Mouse (Mus musculus): ENCODE results near the gene Fam24a. TPM values are rescaled to one million over a fixed set of nuclear protein-coding genes. Genes with fewer than 3 reads are reported as not detected.

Fam24a gene
- polyA plus RNA-seq, 1 experiment from 2014 or later = not detected

GRCm38 (mm10) chr7:131327054-131327453 is 6.6 kb upstream of the Fam24a start:
- DNase-seq (peak; percentile 11), ATAC-seq (ENCODE audit: insufficient read depth) (no peak)
- WGBS = 77% methylated on average over 5 of the region's 5 CpGs
- no peaks in the 10 kb centered on the region for H3K4me1 ChIP-seq (ENCODE audit: insufficient read depth)
- H3K4me2 ChIP-seq = no peak overlapping the region
- TF ChIP-seq CTCF (IDR thresholded peaks at IDR 0.05; ENCODE audit: low read depth) = peak; percentile 14; the same call in 1 of the 2 replicates
- no peaks in the 10 kb centered on the region for H3K27me3 ChIP-seq (ENCODE audit: insufficient read depth, low read length)
- no peak overlapping the region for H3K9ac ChIP-seq
- no peaks in the 10 kb centered on the region for H3K36me3 ChIP-seq (ENCODE audit: insufficient read depth)
- H3K27ac ChIP-seq (ENCODE audit: low read depth) = no peak overlapping the region
- no peak overlapping the region for H3K4me3 ChIP-seq (ENCODE audit: low read depth, low read length)
- H3K9me3 ChIP-seq (ENCODE audit: low read depth, low read length) = no peaks in the 10 kb centered on the region

DNA sequence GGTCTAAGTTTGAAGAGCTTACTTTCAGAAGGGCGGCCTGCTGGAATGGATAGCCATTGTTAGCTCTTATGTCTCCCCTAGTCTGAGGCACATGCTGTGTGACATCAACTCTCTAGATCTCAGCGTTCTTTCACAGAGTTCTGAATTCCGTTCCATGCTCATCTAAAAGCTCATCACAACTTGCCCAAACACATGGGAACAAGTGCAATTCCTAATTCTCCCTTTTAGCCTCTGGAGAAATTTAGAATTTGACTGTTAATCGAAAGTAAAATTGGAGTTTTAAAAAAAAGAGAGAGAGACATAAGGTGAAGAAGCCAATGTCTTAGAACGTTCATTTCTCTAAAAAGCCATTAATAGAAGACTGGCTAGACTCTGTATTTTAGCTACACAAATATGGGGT is 4.2 kb upstream of the Fam24a start, which contains the start of gene Fam24b:
Gene Fam24b, minus strand, starts transcription at position 101 of the 400 bp plus-strand sequence.
- Histone ChIP-seq H3K9me3 (ENCODE audit: low read depth, low read length) (no peaks in the 10 kb centered on the region), H3K4me3 (ENCODE audit: low read depth, low read length) (no peak within 1 kb of the TSS), H3K27ac (ENCODE audit: low read depth) (no peak within 1 kb of the TSS), H3K27me3 (ENCODE audit: insufficient read depth, low read length) (no peaks in the 10 kb centered on the region), H3K9ac (no peak within 1 kb of the TSS), H3K4me1 (ENCODE audit: insufficient read depth) (no peaks in the 10 kb centered on the region), H3K4me2 (no peak within 1 kb of the TSS), H3K36me3 (ENCODE audit: insufficient read depth) (no peaks in the 10 kb centered on the region)
- no peak for DNase-seq
- TF ChIP-seq CTCF (IDR thresholded peaks at IDR 0.05; ENCODE audit: low read depth) = no peak
- ATAC-seq (ENCODE audit: insufficient read depth) = no peak
- WGBS = 85% methylated on average over 5 of the region's 5 CpGs

GRCm38 (mm10) chr7:131331688-131332087 is 2.0 kb upstream of the Fam24a start:
- no peaks in the 10 kb centered on the region for H3K9me3 ChIP-seq (ENCODE audit: low read depth, low read length)
- H3K9ac ChIP-seq = no peak overlapping the region
- 71% methylated on average over 2 of the region's 2 CpGs for WGBS

DNA sequence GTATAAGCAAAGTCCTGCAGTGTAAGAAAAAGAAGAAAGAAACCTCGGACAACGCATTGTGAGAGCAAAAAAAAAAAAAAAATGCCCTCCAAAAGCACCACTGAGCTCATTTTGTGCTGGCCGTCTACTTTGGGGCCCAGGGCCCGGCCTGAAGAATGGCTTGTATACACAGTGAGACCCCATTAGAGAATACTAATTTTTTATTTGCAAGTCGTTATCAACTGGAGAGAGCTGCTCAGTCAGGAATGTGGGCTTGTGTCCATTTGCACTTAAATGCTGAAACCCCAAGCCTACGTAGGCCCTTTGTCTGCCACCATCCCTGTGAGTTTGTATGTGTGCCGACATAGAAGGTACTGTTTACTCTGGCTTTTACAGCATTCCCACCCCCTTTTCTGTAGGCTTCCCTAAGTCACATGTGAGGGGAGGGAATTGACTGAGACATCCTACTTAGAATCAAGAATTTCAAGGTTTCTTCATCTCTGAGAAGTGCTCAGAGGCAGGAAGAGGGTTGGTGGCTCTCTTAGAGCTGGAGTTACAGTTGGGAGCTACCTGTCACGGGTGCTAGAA is 3.9 kb downstream of the Fam24a start:
- no peak for TF ChIP-seq CTCF (IDR thresholded peaks at IDR 0.05; ENCODE audit: low read depth)
- Histone ChIP-seq H3K4me3 (ENCODE audit: low read depth, low read length) (no peak overlapping the region), H3K9ac (no peak overlapping the region), H3K9me3 (ENCODE audit: low read depth, low read length) (no peaks in the 10 kb centered on the region), H3K27ac (ENCODE audit: low read depth) (peak overlapping the region; percentile 55), H3K4me2 (no peak overlapping the region), H3K27me3 (ENCODE audit: insufficient read depth, low read length) (no peaks in the 10 kb centered on the region), H3K4me1 (ENCODE audit: insufficient read depth) (no peaks in the 10 kb centered on the region), H3K36me3 (ENCODE audit: insufficient read depth) (peaks cover 24% of the 10 kb centered on the region)
- peak; percentile 44; the same call in 1 of the 2 replicates for ATAC-seq (ENCODE audit: insufficient read depth)
- DNase-seq = peak; percentile 31
- WGBS = 24% methylated on average over 8 of the region's 8 CpGs

More at GRCm38 (mm10) chr7:131331688-131332087, 2.0 kb upstream of the Fam24a start:
- H3K27ac ChIP-seq (ENCODE audit: low read depth) = no peak overlapping the region
- no peak for DNase-seq
- H3K4me3 ChIP-seq (ENCODE audit: low read depth, low read length) = no peak overlapping the region
- no peaks in the 10 kb centered on the region for H3K36me3 ChIP-seq (ENCODE audit: insufficient read depth)
- no peaks in the 10 kb centered on the region for H3K4me1 ChIP-seq (ENCODE audit: insufficient read depth)
- no peaks in the 10 kb centered on the region for H3K27me3 ChIP-seq (ENCODE audit: insufficient read depth, low read length)
- no peak for ATAC-seq (ENCODE audit: insufficient read depth)
- TF ChIP-seq CTCF (IDR thresholded peaks at IDR 0.05; ENCODE audit: low read depth) = no peak
- H3K4me2 ChIP-seq = no peak overlapping the region

DNA sequence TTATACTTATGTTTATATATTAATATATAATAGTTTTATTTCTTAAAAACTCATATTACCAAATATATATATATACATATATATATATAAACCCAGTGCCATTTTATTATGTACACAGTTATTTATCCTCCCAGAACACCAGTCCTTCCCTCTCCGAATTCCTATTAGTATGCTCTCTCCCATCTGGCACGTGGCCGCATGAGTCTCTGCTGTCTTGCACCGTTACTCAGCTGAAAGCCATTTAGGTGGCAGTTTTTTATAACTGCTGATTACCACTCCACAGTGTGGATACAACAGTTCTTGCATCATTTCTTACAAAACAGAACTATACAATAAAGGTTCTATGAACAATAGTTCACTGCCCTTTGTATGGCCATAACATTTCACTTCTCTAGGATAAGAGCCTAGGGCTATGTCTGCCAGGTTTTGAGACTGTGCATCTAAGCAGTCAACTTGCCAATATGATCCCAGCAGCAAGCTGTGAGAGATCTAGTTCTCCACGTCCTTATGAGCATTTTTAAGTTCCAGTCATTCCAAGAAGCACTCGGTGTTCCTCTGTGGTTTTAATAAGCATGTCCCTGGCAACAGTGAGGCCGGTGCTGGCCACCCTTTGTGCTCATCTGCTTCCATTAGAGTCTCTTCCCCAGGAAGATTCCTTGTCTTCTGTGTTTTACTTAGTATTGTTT is 12.3 kb downstream of the Fam24a start:
- WGBS = 84% methylated on average over 7 of the region's 7 CpGs
- H3K4me3 ChIP-seq (ENCODE audit: low read depth, low read length) = no peak overlapping the region
- H3K4me1 ChIP-seq (ENCODE audit: insufficient read depth) = no peaks in the 10 kb centered on the region
- ATAC-seq (ENCODE audit: insufficient read depth) (no peak), DNase-seq (no peak)
- no peak overlapping the region for H3K9ac ChIP-seq
- no peaks in the 10 kb centered on the region for H3K27me3 ChIP-seq (ENCODE audit: insufficient read depth, low read length)
- no peak for TF ChIP-seq CTCF (IDR thresholded peaks at IDR 0.05; ENCODE audit: low read depth)
- H3K27ac ChIP-seq (ENCODE audit: low read depth) = no peak overlapping the region
- no peak overlapping the region for H3K4me2 ChIP-seq
- H3K9me3 ChIP-seq (ENCODE audit: low read depth, low read length) = no peaks in the 10 kb centered on the region
- H3K36me3 ChIP-seq (ENCODE audit: insufficient read depth) = peaks cover 75% of the 10 kb centered on the region

GRCm38 (mm10) chr7:131356105-131356504 is 22.4 kb downstream of the Fam24a start:
- H3K9ac ChIP-seq = no peak overlapping the region
- H3K27me3 ChIP-seq (ENCODE audit: insufficient read depth, low read length) = no peaks in the 10 kb centered on the region
- H3K4me3 ChIP-seq (ENCODE audit: low read depth, low read length) = no peak overlapping the region
- 92% methylated on average over 13 of the region's 13 CpGs for WGBS
- DNase-seq (no peak), ATAC-seq (ENCODE audit: insufficient read depth) (no peak)
- no peak overlapping the region for H3K4me2 ChIP-seq
- 0 out of 2 replicates have a peak, but pooled peaks cover under 1% of the 10 kb centered on the region for H3K4me1 ChIP-seq (ENCODE audit: insufficient read depth)
- no peaks in the 10 kb centered on the region for H3K9me3 ChIP-seq (ENCODE audit: low read depth, low read length)
- no peak for TF ChIP-seq CTCF (IDR thresholded peaks at IDR 0.05; ENCODE audit: low read depth)
- peaks cover 66% of the 10 kb centered on the region for H3K36me3 ChIP-seq (ENCODE audit: insufficient read depth)
- H3K27ac ChIP-seq (ENCODE audit: low read depth) = no peak overlapping the region

DNA sequence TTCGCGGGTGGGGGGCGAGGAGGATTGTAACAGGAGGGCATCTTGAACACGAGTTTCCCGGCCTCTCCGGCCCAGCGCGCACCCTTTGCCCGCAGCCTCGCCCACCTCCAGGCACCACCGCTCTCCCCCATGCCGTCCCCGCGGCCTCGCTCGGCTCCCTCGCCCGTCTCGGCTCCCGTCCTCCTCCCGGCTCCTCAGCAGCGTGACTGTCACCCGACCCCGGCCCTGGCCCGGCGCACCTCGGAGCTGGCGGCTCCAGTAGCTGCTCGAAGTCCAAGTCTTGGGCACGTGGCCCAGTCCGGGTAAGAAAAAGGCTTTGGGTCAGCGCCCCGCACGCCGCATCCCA is 28.6 kb downstream of the Fam24a start:
- DNase-seq (no peak), ATAC-seq (ENCODE audit: insufficient read depth) (peak; percentile 82)
- H3K36me3 ChIP-seq (ENCODE audit: insufficient read depth) = peaks cover 28% of the 10 kb centered on the region
- H3K27ac ChIP-seq (ENCODE audit: low read depth) = peak overlapping the region; percentile 89
- peak overlapping the region; percentile 92 for H3K4me2 ChIP-seq
- H3K9ac ChIP-seq = peak overlapping the region; percentile 88
- no peaks in the 10 kb centered on the region for H3K9me3 ChIP-seq (ENCODE audit: low read depth, low read length)
- H3K4me1 ChIP-seq (ENCODE audit: insufficient read depth) = peaks cover 11% of the 10 kb centered on the region; the same call in 1 of the 2 replicates
- WGBS = 0% methylated on average over 35 of the region's 35 CpGs
- H3K4me3 ChIP-seq (ENCODE audit: low read depth, low read length) = peak overlapping the region; percentile 92
- no peak for TF ChIP-seq CTCF (IDR thresholded peaks at IDR 0.05; ENCODE audit: low read depth)
- no peaks in the 10 kb centered on the region for H3K27me3 ChIP-seq (ENCODE audit: insufficient read depth, low read length)

All from lung, embryonic 14.5 days (tissue).